Mouse (Mus musculus) G1E-ER4 (cell line): Measurements from ENCODE around the gene Nln. TPM values are rescaled to one million over a fixed set of nuclear protein-coding genes. Genes with fewer than 3 reads are reported as not detected.

Experiments used
- GATA1 ChIP-seq: IDR thresholded peaks from one replicate; pipeline ENCODE4 v1.8.0; 2012; ENCODE audit warnings: low read length, inconsistent platforms
- polyA plus RNA-seq: library from polyadenylated mRNA; stranded (reverse); fragments of >175 nt; gene quantifications from 2 replicates; pipeline ENCODE4 v1.2.3, GENCODE M21; 2012

Gene Nln
- 14.3 and 24.1 TPM in 2 replicates for polyA plus RNA-seq

- no peak for TF ChIP-seq GATA1
Observed at GRCm38 (mm10) chr13:104109288-104109815, at the start of gene Nln, which contains the start of gene Sgtb. Nln (minus strand) TSS chr13:104109614. Sgtb (plus strand) TSS chr13:104109741.

GRCm38 (mm10) chr13:104155686-104156085 lies 46.3 kb upstream of the Nln start:
- TF ChIP-seq GATA1 = no peak

- no peak for TF ChIP-seq GATA1
Observed at GRCm38 (mm10) chr13:104155106-104155505, 45.7 kb upstream of the Nln start.

- no peak for TF ChIP-seq GATA1
Observed at GRCm38 (mm10) chr13:104154180-104154579, 44.8 kb upstream of the Nln start.

- TF ChIP-seq GATA1 = no peak
Observed at GRCm38 (mm10) chr13:104145646-104146045, 36.2 kb upstream of the Nln start.

- TF ChIP-seq GATA1 = no peak
Observed at GRCm38 (mm10) chr13:104144871-104145270, 35.5 kb upstream of the Nln start.

- no peak for TF ChIP-seq GATA1
Observed at GRCm38 (mm10) chr13:104139369-104140209, 30.2 kb upstream of the Nln start.

GRCm38 (mm10) chr13:104134510-104135085 lies 25.2 kb upstream of the Nln start:
- TF ChIP-seq GATA1 = no peak

GRCm38 (mm10) chr13:104132561-104132960 lies 23.1 kb upstream of the Nln start:
- no peak for TF ChIP-seq GATA1

GRCm38 (mm10) chr13:104123662-104124381 lies 14.4 kb upstream of the Nln start:
- TF ChIP-seq GATA1 = no peak

- TF ChIP-seq GATA1 = no peak
Observed at GRCm38 (mm10) chr13:104122078-104122840, 12.8 kb upstream of the Nln start.

- no peak for TF ChIP-seq GATA1
Observed at GRCm38 (mm10) chr13:104114827-104115226, 5.4 kb upstream of the Nln start.

- TF ChIP-seq GATA1 = no peak
Observed at GRCm38 (mm10) chr13:104113782-104114181, 4.4 kb upstream of the Nln start.

GRCm38 (mm10) chr13:104112266-104112900 lies 3.0 kb upstream of the Nln start:
- TF ChIP-seq GATA1 = no peak

GRCm38 (mm10) chr13:104110526-104110925 lies 1.1 kb upstream of the Nln start:
- no peak for TF ChIP-seq GATA1
